Mouse (Mus musculus) liver, embryonic 13.5 days (tissue): Measurements from ENCODE around the gene Aplp1. TPM values are rescaled to one million over a fixed set of nuclear protein-coding genes. Genes with fewer than 3 reads are reported as not detected.

ENCODE experiments used
- ATAC-seq: fragments of 200-750 bp; cut with Nextera tagmentation; 2 replicates; pipeline ENCODE4 v1.8.0; 2017; ENCODE audit warnings: low read depth, mild to moderate bottlenecking, moderate number of reproducible peaks, moderate library complexity
- DNase-seq: peaks from one replicate; pipeline ENCODE4 v3.0.0; 2022
- H3K27ac ChIP-seq: fragments of 300-500 bp; sonication (generic); 2 replicates; pipeline ENCODE4 v1.5.1; 2015; ENCODE audit warnings: moderate library complexity, mild to moderate bottlenecking, inconsistent platforms
- H3K27me3 ChIP-seq: fragments of 300-500 bp; sonication (generic); 2 replicates; pipeline ENCODE4 v1.6.1; 2015; ENCODE audit warnings: mild to moderate bottlenecking, inconsistent platforms
- H3K36me3 ChIP-seq: fragments of 300-500 bp; sonication (generic); 2 replicates; pipeline ENCODE4 v1.6.1; 2015; ENCODE audit warnings: mild to moderate bottlenecking, inconsistent platforms
- H3K4me1 ChIP-seq: fragments of 300-500 bp; sonication (generic); replicated peaks from 2 replicates; pipeline ENCODE4 v1.6.1; 2015; ENCODE audit warnings: inconsistent platforms
- H3K4me2 ChIP-seq: fragments of 300-500 bp; sonication (generic); 2 replicates; pipeline ENCODE4 v1.6.1; 2015; ENCODE audit warnings: inconsistent platforms, mild to moderate bottlenecking, moderate library complexity
- H3K4me3 ChIP-seq: fragments of 300-500 bp; sonication (generic); replicated peaks from 2 replicates; pipeline ENCODE4 v1.5.1; 2015; ENCODE audit warnings: mild to moderate bottlenecking, inconsistent platforms
- H3K9ac ChIP-seq: fragments of 300-500 bp; sonication (generic); 2 replicates; pipeline ENCODE4 v1.6.1; 2015; ENCODE audit warnings: mild to moderate bottlenecking, inconsistent platforms
- H3K9me3 ChIP-seq: fragments of 300-500 bp; sonication (generic); replicated peaks from 2 replicates; pipeline ENCODE4 v1.6.1; 2016; ENCODE audit warnings: inconsistent platforms
- WGBS: fragments of 180-500 bp; shearing (Covaris S2); methylation state at CpG from one replicate; pipeline ENCODE4 v1.1.7; 2015; ENCODE audit not compliant: insufficient replicate concordance; 5-methylcytosine and 5-hydroxymethylcytosine counted together
- polyA plus RNA-seq: library from polyadenylated mRNA; unstranded; fragments of >200 nt; fragmentation: Nextera tagmentation; extraction: Ambion mirVana; gene quantifications from 2 replicates; pipeline ENCODE4 v1.2.1, GENCODE M21; 2015

Aplp1 gene
- polyA plus RNA-seq, 1 experiment from 2014 or later: 4.7 TPM

- Histone ChIP-seq H3K4me2 (no peak overlapping the region), H3K36me3 (no peaks in the 10 kb centered on the region), H3K27me3 (peaks cover 78% of the 10 kb centered on the region), H3K4me3 (no peak overlapping the region), H3K9me3 (no peaks in the 10 kb centered on the region), H3K27ac (no peak overlapping the region), H3K4me1 (no peaks in the 10 kb centered on the region; the same call in 1 of the 2 replicates), H3K9ac (no peak overlapping the region)
- 15% methylated on average over 6 of the region's 6 CpGs for WGBS
- DNase-seq: no peak
- ATAC-seq: no peak
Observed at GRCm38 (mm10) chr7:30464816-30465300, 19.5 kb upstream of the Aplp1 start.

GRCm38 (mm10) chr7:30463996-30464395 is 18.7 kb upstream of the Aplp1 start:
- no peak for DNase-seq
- no peak overlapping the region for H3K4me2 ChIP-seq
- H3K9me3 ChIP-seq: no peaks in the 10 kb centered on the region
- peaks cover 87% of the 10 kb centered on the region for H3K27me3 ChIP-seq
- H3K27ac ChIP-seq: no peak overlapping the region
- 27% methylated on average over 4 of the region's 4 CpGs for WGBS
- H3K4me3 ChIP-seq: no peak overlapping the region
- H3K36me3 ChIP-seq: no peaks in the 10 kb centered on the region
- no peak overlapping the region for H3K9ac ChIP-seq
- no peak for ATAC-seq
- H3K4me1 ChIP-seq: no peaks in the 10 kb centered on the region; the same call in 1 of the 2 replicates

GRCm38 (mm10) chr7:30463568-30463967 is 18.2 kb upstream of the Aplp1 start:
- H3K4me1 ChIP-seq: no peaks in the 10 kb centered on the region; the same call in 1 of the 2 replicates
- peaks cover 91% of the 10 kb centered on the region for H3K27me3 ChIP-seq
- no peaks in the 10 kb centered on the region for H3K36me3 ChIP-seq
- WGBS: 21% methylated on average over 7 of the region's 7 CpGs
- H3K9me3 ChIP-seq: no peaks in the 10 kb centered on the region
- ATAC-seq (no peak), DNase-seq (no peak)
- H3K4me2 ChIP-seq: no peak overlapping the region
- no peak overlapping the region for H3K27ac ChIP-seq
- H3K9ac ChIP-seq: no peak overlapping the region
- no peak overlapping the region for H3K4me3 ChIP-seq

GRCm38 (mm10) chr7:30459484-30459883 is 14.1 kb upstream of the Aplp1 start:
- Histone ChIP-seq H3K36me3 (no peaks in the 10 kb centered on the region), H3K4me1 (peaks cover 7% of the 10 kb centered on the region; the same call in 1 of the 2 replicates), H3K9ac (no peak overlapping the region), H3K4me3 (no peak overlapping the region), H3K27me3 (peaks cover 94% of the 10 kb centered on the region), H3K27ac (no peak overlapping the region), H3K4me2 (no peak overlapping the region), H3K9me3 (no peaks in the 10 kb centered on the region)
- 36% methylated on average over 6 of the region's 6 CpGs for WGBS
- ATAC-seq: no peak
- no peak for DNase-seq

GRCm38 (mm10) chr7:30457629-30458330 is 12.4 kb upstream of the Aplp1 start, which contains the start of the genes Kirrel2 and Nphs1:
Gene Kirrel2 (minus strand): TSS chr7:30457690.
Gene Nphs1 (plus strand): TSS chr7:30458315.
- Histone ChIP-seq H3K4me1 (peaks cover 19% of the 10 kb centered on the region), H3K27me3 (peaks cover 94% of the 10 kb centered on the region), H3K9ac (no peak within 1 kb of the TSS), H3K4me3 (no peak within 1 kb of the TSS), H3K36me3 (no peaks in the 10 kb centered on the region), H3K4me2 (no peak within 1 kb of the TSS), H3K9me3 (no peaks in the 10 kb centered on the region), H3K27ac (no peak within 1 kb of the TSS)
- no peak for ATAC-seq
- no peak for DNase-seq
- WGBS: 7% methylated on average over 16 of the region's 16 CpGs

- no peak for DNase-seq
- peaks cover 19% of the 10 kb centered on the region for H3K4me1 ChIP-seq
- no peak overlapping the region for H3K27ac ChIP-seq
- ATAC-seq: no peak
- H3K4me3 ChIP-seq: no peak overlapping the region
- H3K27me3 ChIP-seq: peaks cover 93% of the 10 kb centered on the region
- no peaks in the 10 kb centered on the region for H3K9me3 ChIP-seq
- WGBS: 4% methylated on average over 31 of the region's 31 CpGs
- no peak overlapping the region for H3K9ac ChIP-seq
- H3K36me3 ChIP-seq: no peaks in the 10 kb centered on the region
- no peak overlapping the region for H3K4me2 ChIP-seq
Observed at GRCm38 (mm10) chr7:30456911-30457628, 11.7 kb upstream of the Aplp1 start.

- no peaks in the 10 kb centered on the region for H3K36me3 ChIP-seq
- no peak overlapping the region for H3K4me2 ChIP-seq
- H3K4me3 ChIP-seq: no peak overlapping the region
- no peak for ATAC-seq
- DNase-seq: no peak
- no peaks in the 10 kb centered on the region for H3K9me3 ChIP-seq
- 3% methylated on average over 9 of the region's 9 CpGs for WGBS
- H3K27ac ChIP-seq: no peak overlapping the region
- peaks cover 19% of the 10 kb centered on the region for H3K4me1 ChIP-seq
- H3K9ac ChIP-seq: no peak overlapping the region
- peaks cover 92% of the 10 kb centered on the region for H3K27me3 ChIP-seq
Observed at GRCm38 (mm10) chr7:30456487-30456886, 11.2 kb upstream of the Aplp1 start.

- 10% methylated on average over 6 of the region's 6 CpGs for WGBS
- no peaks in the 10 kb centered on the region for H3K36me3 ChIP-seq
- H3K27me3 ChIP-seq: peaks cover 70% of the 10 kb centered on the region
- DNase-seq (no peak), ATAC-seq (0 out of 2 replicates have a peak, but pooled peaks have one; percentile 26)
- H3K4me2 ChIP-seq: peak overlapping the region; percentile 43
- H3K9me3 ChIP-seq: no peaks in the 10 kb centered on the region
- H3K9ac ChIP-seq: no peak overlapping the region
- peak overlapping the region; percentile 21; the same call in 1 of the 2 replicates for H3K4me3 ChIP-seq
- H3K4me1 ChIP-seq: peaks cover 19% of the 10 kb centered on the region
- no peak overlapping the region for H3K27ac ChIP-seq
Observed at GRCm38 (mm10) chr7:30454259-30454658, 8.9 kb upstream of the Aplp1 start.

- Histone ChIP-seq H3K4me1 (peaks cover 19% of the 10 kb centered on the region), H3K4me3 (peak overlapping the region; percentile 21; the same call in 1 of the 2 replicates), H3K27me3 (peaks cover 65% of the 10 kb centered on the region), H3K36me3 (no peaks in the 10 kb centered on the region), H3K9me3 (no peaks in the 10 kb centered on the region), H3K4me2 (peak overlapping the region; percentile 43), H3K27ac (no peak overlapping the region), H3K9ac (no peak overlapping the region)
- DNase-seq: peak; percentile 27
- WGBS: 2% methylated on average over 25 of the region's 25 CpGs
- ATAC-seq: peak; percentile 50; the same call in 1 of the 2 replicates
Observed at GRCm38 (mm10) chr7:30453766-30454165, 8.4 kb upstream of the Aplp1 start.

- 18% methylated on average over 25 of the region's 25 CpGs for WGBS
- H3K9me3 ChIP-seq: no peaks in the 10 kb centered on the region
- no peak overlapping the region for H3K9ac ChIP-seq
- H3K27me3 ChIP-seq: peaks cover 60% of the 10 kb centered on the region
- peaks cover 19% of the 10 kb centered on the region for H3K4me1 ChIP-seq
- H3K4me2 ChIP-seq: no peak overlapping the region; the same call in 1 of the 2 replicates
- no peak for DNase-seq
- no peak for ATAC-seq
- no peak overlapping the region for H3K27ac ChIP-seq
- H3K36me3 ChIP-seq: no peaks in the 10 kb centered on the region
- peak overlapping the region; percentile 21; the same call in 1 of the 2 replicates for H3K4me3 ChIP-seq
Observed at GRCm38 (mm10) chr7:30453327-30453726, 8.0 kb upstream of the Aplp1 start.

GRCm38 (mm10) chr7:30450241-30450640 is 4.9 kb upstream of the Aplp1 start:
- ATAC-seq: no peak
- Histone ChIP-seq H3K27me3 (peaks cover 42% of the 10 kb centered on the region), H3K4me2 (no peak overlapping the region), H3K9me3 (peaks cover 4% of the 10 kb centered on the region; the same call in 1 of the 2 replicates), H3K36me3 (no peaks in the 10 kb centered on the region), H3K27ac (no peak overlapping the region), H3K4me3 (no peak overlapping the region), H3K9ac (no peak overlapping the region), H3K4me1 (peaks cover 16% of the 10 kb centered on the region)
- 60% methylated on average over 7 of the region's 7 CpGs for WGBS
- DNase-seq: no peak
